Mouse (Mus musculus) heart, adult 2 months (tissue): ENCODE data around the gene Col4a3bp. TPM values are rescaled to one million over a fixed set of nuclear protein-coding genes. Genes with fewer than 3 reads are reported as not detected.

Experiments used
- DNase-seq, 2 experiments: peaks; one replicate each; pipeline ENCODE4 v3.0.0; 2021
- H3K27ac ChIP-seq: fragments of 200-600 bp; 2 replicates; pipeline ENCODE4 v1.8.1; 2022
- H3K27me3 ChIP-seq: fragments of 200-500 bp; 2 replicates; pipeline ENCODE4 v1.6.1; 2012; ENCODE audit warnings: mild to moderate bottlenecking, low read length, inconsistent platforms, mixed read lengths; ENCODE audit not compliant: control insufficient read depth, insufficient read depth
- H3K36me3 ChIP-seq: fragments of 200-500 bp; 2 replicates; pipeline ENCODE4 v1.6.1; 2012; ENCODE audit warnings: low read length, inconsistent platforms; ENCODE audit not compliant: control insufficient read depth, insufficient read depth
- H3K4me1 ChIP-seq: fragments of 200-500 bp; 2 replicates; pipeline ENCODE4 v1.6.1; 2011; ENCODE audit warnings: low read length; ENCODE audit not compliant: control insufficient read depth, insufficient read depth
- H3K4me3 ChIP-seq: fragments of 200-600 bp; 2 replicates; pipeline ENCODE4 v1.8.1; 2022
- H3K79me2 ChIP-seq: fragments of 200-500 bp; replicated peaks from 2 replicates; pipeline ENCODE4 v1.6.1; 2012; ENCODE audit warnings: mild to moderate bottlenecking, inconsistent platforms, low read length, moderate library complexity, mixed read lengths; ENCODE audit not compliant: control insufficient read depth, insufficient read depth
- H3K9ac ChIP-seq: fragments of 200-500 bp; 2 replicates; pipeline ENCODE4 v1.6.1; 2012; ENCODE audit warnings: low read depth, mild to moderate bottlenecking, control low read depth, inconsistent platforms, low read length, mixed read lengths
- CTCF ChIP-seq: fragments of 200-600 bp; IDR thresholded peaks from 2 replicates; pipeline ENCODE4 v1.8.1; 2022; ENCODE audit warnings: antibody characterized with exemption, mild to moderate bottlenecking, moderate library complexity
- EP300 ChIP-seq: fragments of 200-500 bp; IDR thresholded peaks from 2 replicates; pipeline ENCODE4 v1.6.1; 2011; ENCODE audit warnings: low read depth, low read length, control low read depth; ENCODE audit not compliant: insufficient read depth
- POLR2A ChIP-seq: fragments of 200-500 bp; IDR thresholded peaks from 2 replicates; pipeline ENCODE4 v1.6.1; 2011; ENCODE audit warnings: mild to moderate bottlenecking, low read depth, low read length, control low read depth; ENCODE audit not compliant: insufficient read depth
- WGBS: fragments of 180-500 bp; shearing (Covaris S2); methylation state at CpG from one replicate; pipeline ENCODE4 v1.1.7; 2018; 5-methylcytosine and 5-hydroxymethylcytosine counted together
- intact Hi-C: fragments of 180-260 bp; cut with DNase I; formaldehyde crosslinking; loops from one replicate; pipeline ENCODE4 v1.15.1; 2025
- polyA plus RNA-seq: library from polyadenylated mRNA; depleted of rRNA; stranded (reverse); fragments of >200 nt; gene quantifications from 2 replicates; pipeline ENCODE4 v1.2.3, GENCODE M21; 2012
- total RNA-seq, 2 experiments: library from RNA; stranded (reverse); gene quantifications; 2 replicates each; pipeline ENCODE4 v1.2.3; 2021

Col4a3bp gene
- total and polyA plus RNA-seq, 3 experiments = 7.1 to 39.8 (median 33.3) TPM

GRCm38 (mm10) chr13:96614615-96615014 is 72.2 kb downstream of the Col4a3bp start:
- TF ChIP-seq POLR2A (no peak), CTCF (no peak), EP300 (no peak)
- Histone ChIP-seq H3K9ac (no peak overlapping the region), H3K36me3 (no peaks in the 10 kb centered on the region), H3K79me2 (no peaks in the 10 kb centered on the region), H3K4me3 (no peak overlapping the region), H3K27me3 (no peaks in the 10 kb centered on the region), H3K4me1 (no peaks in the 10 kb centered on the region), H3K27ac (no peak overlapping the region)
- no peak for DNase-seq
- intact Hi-C loops = no loop called here
- 85% methylated on average over 3 of the region's 3 CpGs for WGBS

GRCm38 (mm10) chr13:96620891-96621290 is 78.5 kb downstream of the Col4a3bp start:
- Histone ChIP-seq H3K9ac (no peak overlapping the region), H3K79me2 (no peaks in the 10 kb centered on the region), H3K27me3 (no peaks in the 10 kb centered on the region), H3K4me1 (no peaks in the 10 kb centered on the region), H3K4me3 (no peak overlapping the region), H3K27ac (no peak overlapping the region), H3K36me3 (peaks cover 5% of the 10 kb centered on the region)
- TF ChIP-seq CTCF = no peak
- TF ChIP-seq POLR2A = no peak
- 16% methylated on average over 1 of the region's 1 CpGs for WGBS
- intact Hi-C loops = no loop called here
- no peak for DNase-seq

- Histone ChIP-seq H3K36me3 (peaks cover under 1% of the 10 kb centered on the region), H3K79me2 (no peaks in the 10 kb centered on the region), H3K4me3 (no peak overlapping the region), H3K9ac (no peak overlapping the region), H3K27me3 (no peaks in the 10 kb centered on the region), H3K27ac (no peak overlapping the region), H3K4me1 (no peaks in the 10 kb centered on the region)
- 86% methylated on average over 4 of the region's 4 CpGs for WGBS
- DNase-seq = no peak
- TF ChIP-seq POLR2A (no peak), EP300 (no peak), CTCF (no peak)
- intact Hi-C loops = no loop called here
Measured at GRCm38 (mm10) chr13:96630396-96630795, 88.0 kb downstream of the Col4a3bp start.

- no peak for DNase-seq
- Histone ChIP-seq H3K4me3 (no peak overlapping the region), H3K9ac (no peak overlapping the region), H3K27me3 (no peaks in the 10 kb centered on the region), H3K36me3 (no peaks in the 10 kb centered on the region), H3K79me2 (no peaks in the 10 kb centered on the region), H3K4me1 (no peaks in the 10 kb centered on the region), H3K27ac (no peak overlapping the region)
- WGBS = 60% methylated on average over 2 of the region's 2 CpGs
- intact Hi-C loops = no loop called here
- TF ChIP-seq EP300 = no peak
- no peak for TF ChIP-seq CTCF
- TF ChIP-seq POLR2A = no peak
Measured at GRCm38 (mm10) chr13:96644168-96644567, 101.8 kb downstream of the Col4a3bp start.

- H3K79me2 ChIP-seq = no peaks in the 10 kb centered on the region
- H3K9ac ChIP-seq = no peak overlapping the region
- no peak for DNase-seq
- TF ChIP-seq POLR2A (no peak), CTCF (no peak), EP300 (no peak)
- H3K36me3 ChIP-seq = no peaks in the 10 kb centered on the region
- WGBS = 54% methylated on average over 5 of the region's 5 CpGs
- no peaks in the 10 kb centered on the region for H3K27me3 ChIP-seq
- no peaks in the 10 kb centered on the region for H3K4me1 ChIP-seq
- no peak overlapping the region for H3K27ac ChIP-seq
- H3K4me3 ChIP-seq = no peak overlapping the region
- intact Hi-C loops = no loop called here
Measured at GRCm38 (mm10) chr13:96645822-96646221, 103.4 kb downstream of the Col4a3bp start.

GRCm38 (mm10) chr13:96653041-96653440 is 110.6 kb downstream of the Col4a3bp start:
- no peak for DNase-seq
- TF ChIP-seq POLR2A (no peak), CTCF (no peak), EP300 (no peak)
- 78% methylated on average over 9 of the region's 9 CpGs for WGBS
- Histone ChIP-seq H3K9ac (no peak overlapping the region), H3K36me3 (no peaks in the 10 kb centered on the region; the same call in 1 of the 2 replicates), H3K4me3 (no peak overlapping the region), H3K79me2 (no peaks in the 10 kb centered on the region), H3K27me3 (no peaks in the 10 kb centered on the region), H3K27ac (no peak overlapping the region), H3K4me1 (no peaks in the 10 kb centered on the region)
- intact Hi-C loops = no loop called here
